Mouse (Mus musculus): ENCODE data around the gene Fbn1.

GRCm38 (mm10) chr2:125514391-125514790 lies 6.6 kb upstream of the Fbn1 start:
- TF ChIP-seq CTCF (IDR thresholded peaks at IDR 0.05; ENCODE audit: borderline replicate concordance, extremely low read depth, insufficient read depth, insufficient read length), result no peak
- no peak for TF ChIP-seq POLR2A (IDR thresholded peaks at IDR 0.05; ENCODE audit: borderline replicate concordance, extremely low read depth, insufficient read depth, insufficient read length, poor library complexity, severe bottlenecking)

Data from brain, embryonic 14.5 days (tissue).